Mouse (Mus musculus) embryonic facial prominence, embryonic 12.5 days (tissue): Measurements from ENCODE around the gene Hist4h4. TPM values are rescaled to one million over a fixed set of nuclear protein-coding genes. Genes with fewer than 3 reads are reported as not detected.
"Not testable (repeated sequence)": the region's sequence is repeated elsewhere in the genome, so short reads cannot be mapped to it uniquely, and the experiment has no call there.

ENCODE experiments used
- ATAC-seq: fragments of 200-750 bp; cut with Nextera tagmentation; 2 replicates; pipeline ENCODE4 v1.8.0; 2017; ENCODE audit not compliant: insufficient number of reproducible peaks, insufficient read depth, low FRiP score, low TSS enrichment
- H3K27ac ChIP-seq: fragments of 300-500 bp; sonication (generic); 2 replicates; pipeline ENCODE4 v1.5.1; 2016; ENCODE audit warnings: mild to moderate bottlenecking
- H3K27me3 ChIP-seq: fragments of 300-500 bp; sonication (generic); 2 replicates; pipeline ENCODE4 v1.6.1; 2016; ENCODE audit warnings: mild to moderate bottlenecking, moderate library complexity
- H3K36me3 ChIP-seq: fragments of 300-500 bp; sonication (generic); 2 replicates; pipeline ENCODE4 v1.6.1; 2016; ENCODE audit warnings: mild to moderate bottlenecking
- H3K4me1 ChIP-seq: fragments of 300-500 bp; sonication (generic); 2 replicates; pipeline ENCODE4 v1.6.1; 2016
- H3K4me2 ChIP-seq: fragments of 300-500 bp; sonication (generic); replicated peaks from 2 replicates; pipeline ENCODE4 v1.6.1; 2016; ENCODE audit warnings: mild to moderate bottlenecking, moderate library complexity
- H3K4me3 ChIP-seq: fragments of 300-500 bp; sonication (generic); 2 replicates; pipeline ENCODE4 v1.5.1; 2016; ENCODE audit warnings: mild to moderate bottlenecking
- H3K9ac ChIP-seq: fragments of 300-500 bp; sonication (generic); 2 replicates; pipeline ENCODE4 v1.6.1; 2016; ENCODE audit warnings: mild to moderate bottlenecking, moderate library complexity
- H3K9me3 ChIP-seq: fragments of 300-500 bp; sonication (generic); 2 replicates; pipeline ENCODE4 v1.6.1; 2016; ENCODE audit warnings: mild to moderate bottlenecking, moderate library complexity
- WGBS: fragments of 180-500 bp; shearing (Covaris S2); methylation state at CpG from one replicate; pipeline ENCODE4 v1.1.7; 2016; 5-methylcytosine and 5-hydroxymethylcytosine counted together
- polyA plus RNA-seq: library from polyadenylated mRNA; unstranded; fragments of >200 nt; fragmentation: Nextera tagmentation; extraction: Ambion mirVana; gene quantifications from 2 replicates; pipeline ENCODE4 v1.2.1, GENCODE M21; 2016

Gene Hist4h4
- polyA plus RNA-seq, 1 experiment from 2014 or later: 0.88 TPM

DNA sequence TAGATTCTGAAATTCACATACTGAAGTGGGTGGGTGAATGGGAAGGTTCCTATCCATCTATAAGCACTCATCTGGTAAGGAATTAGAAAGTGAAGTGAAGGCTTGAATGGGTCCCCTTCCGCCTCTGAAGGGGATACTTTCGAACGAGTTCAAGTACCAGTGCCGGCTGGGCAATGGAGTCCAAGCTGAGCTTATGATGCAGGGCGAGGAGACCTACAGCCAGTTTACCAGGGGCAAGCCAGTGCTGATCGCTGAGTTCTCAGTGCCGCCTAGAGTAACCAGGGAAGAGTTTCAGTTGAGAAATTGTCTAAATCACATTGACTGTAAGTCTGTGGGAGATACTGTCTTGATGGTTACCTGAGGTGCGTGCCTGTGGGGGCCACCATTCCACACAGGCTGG is 3.5 kb downstream of the Hist4h4 start:
- Histone ChIP-seq H3K27ac (no peak overlapping the region), H3K27me3 (no peaks in the 10 kb centered on the region), H3K9ac (no peak overlapping the region), H3K4me2 (no peak overlapping the region), H3K4me1 (0 out of 2 replicates have a peak, but pooled peaks cover 9% of the 10 kb centered on the region), H3K9me3 (no peaks in the 10 kb centered on the region), H3K36me3 (no peaks in the 10 kb centered on the region), H3K4me3 (no peak overlapping the region)
- WGBS: 90% methylated on average over 8 of the region's 8 CpGs
- no peak for ATAC-seq

- not testable (repeated sequence) for H3K27me3 ChIP-seq, ATAC-seq, H3K27ac ChIP-seq, H3K9me3 ChIP-seq, H3K4me3 ChIP-seq, H3K36me3 ChIP-seq, H3K9ac ChIP-seq, H3K4me2 ChIP-seq
- 87% methylated on average over 3 of the region's 3 CpGs for WGBS
- 0 out of 2 replicates have a peak, but pooled peaks cover 13% of the 10 kb centered on the region for H3K4me1 ChIP-seq
These were observed 6.1 kb downstream of the Hist4h4 start for GRCm38 (mm10) chr6:136797874-136798693.

DNA sequence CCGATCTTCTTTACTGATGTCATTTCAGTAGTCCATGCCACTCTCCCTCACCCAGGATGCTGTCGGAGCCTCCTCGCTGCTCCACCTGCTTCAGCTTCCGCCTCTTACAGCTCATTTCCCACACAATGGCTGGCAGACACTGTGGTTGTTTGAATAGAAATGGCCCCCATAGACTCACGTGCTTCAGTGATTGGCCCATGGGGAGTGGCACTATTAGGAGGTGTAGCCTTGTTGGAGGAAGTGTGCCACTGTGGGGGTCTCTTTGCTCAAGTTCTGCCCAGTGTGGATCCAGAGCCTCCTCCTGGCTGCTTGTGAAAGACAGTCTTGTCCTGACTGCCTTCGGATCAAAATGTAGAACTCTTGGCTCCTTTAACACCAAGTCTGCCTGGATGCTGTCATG is 8.4 kb downstream of the Hist4h4 start:
- H3K27me3 ChIP-seq: peaks cover 3% of the 10 kb centered on the region; the same call in 1 of the 2 replicates
- H3K9ac ChIP-seq: no peak overlapping the region
- WGBS: 55% methylated on average over 6 of the region's 6 CpGs
- no peak overlapping the region for H3K4me2 ChIP-seq
- 0 out of 2 replicates have a peak, but pooled peaks cover 12% of the 10 kb centered on the region for H3K4me1 ChIP-seq
- H3K4me3 ChIP-seq: no peak overlapping the region
- no peak for ATAC-seq
- no peaks in the 10 kb centered on the region for H3K9me3 ChIP-seq
- no peaks in the 10 kb centered on the region for H3K36me3 ChIP-seq
- H3K27ac ChIP-seq: no peak overlapping the region

DNA sequence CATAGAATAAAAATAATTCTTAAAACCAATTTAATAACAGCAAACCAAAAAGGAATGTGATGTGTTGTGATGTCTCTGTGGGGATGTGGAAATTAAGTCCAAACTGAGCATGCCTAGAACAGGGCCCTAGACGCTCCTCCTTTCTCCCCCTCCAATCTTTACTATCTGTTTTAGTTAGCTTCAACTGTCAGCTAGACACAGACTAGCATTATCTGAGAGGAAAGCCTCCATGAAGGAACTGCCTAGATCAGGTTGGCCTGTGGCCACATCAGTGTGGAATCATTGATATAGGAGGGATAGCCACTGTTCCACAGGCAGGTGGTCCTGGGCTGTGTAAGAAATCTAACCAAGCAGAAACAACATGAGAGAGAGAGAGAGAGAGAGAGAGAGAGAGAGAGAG is 9.1 kb downstream of the Hist4h4 start:
- Histone ChIP-seq H3K4me1 (0 out of 2 replicates have a peak, but pooled peaks cover 12% of the 10 kb centered on the region), H3K27me3 (peaks cover 3% of the 10 kb centered on the region; the same call in 1 of the 2 replicates), H3K4me3 (no peak overlapping the region), H3K36me3 (no peaks in the 10 kb centered on the region), H3K4me2 (no peak overlapping the region), H3K9me3 (no peaks in the 10 kb centered on the region), H3K9ac (no peak overlapping the region), H3K27ac (no peak overlapping the region)
- 53% methylated on average over 1 of the region's 1 CpGs for WGBS
- ATAC-seq: no peak

DNA sequence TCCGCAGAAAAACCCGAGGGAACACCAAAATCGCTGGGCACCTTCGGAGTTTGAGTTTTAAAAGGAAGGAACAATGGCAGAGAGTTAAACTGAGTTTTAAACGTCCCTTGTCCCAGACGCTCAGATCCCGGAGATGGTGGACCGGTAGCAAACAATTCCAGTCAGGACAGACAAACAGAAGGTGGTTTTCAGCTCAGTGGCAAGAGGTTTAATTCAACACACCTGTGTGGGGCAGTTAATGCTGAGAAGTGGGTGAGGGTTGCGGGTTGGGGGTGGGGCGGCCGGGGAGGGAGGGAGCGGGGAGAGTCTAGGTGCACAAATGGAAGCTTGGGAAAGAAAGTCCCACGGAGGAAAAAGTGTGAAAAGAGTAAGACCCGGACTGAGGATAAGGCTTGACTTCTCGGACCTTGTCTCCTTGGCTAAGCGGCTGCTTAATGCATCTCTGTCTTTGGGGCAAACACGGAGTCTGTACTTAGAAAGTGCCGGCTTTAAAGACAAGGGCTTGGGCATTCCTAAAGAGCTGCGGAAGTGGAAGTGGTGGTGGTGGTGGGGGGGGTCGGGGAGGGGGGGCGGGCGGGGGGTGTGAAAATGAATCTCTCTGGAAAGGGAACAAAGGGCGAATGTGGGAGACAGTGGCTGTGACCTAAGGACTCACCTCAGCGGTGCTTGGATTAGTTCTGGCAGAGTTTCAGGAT is 10.2 kb downstream of the Hist4h4 start:
- H3K27ac ChIP-seq: no peak overlapping the region
- ATAC-seq: no peak
- H3K9me3 ChIP-seq: no peaks in the 10 kb centered on the region
- H3K4me2 ChIP-seq: peak overlapping the region; percentile 77
- peaks cover 3% of the 10 kb centered on the region; the same call in 1 of the 2 replicates for H3K27me3 ChIP-seq
- H3K4me3 ChIP-seq: peak overlapping the region; percentile 38
- no peaks in the 10 kb centered on the region for H3K36me3 ChIP-seq
- under 1% methylated on average over 24 of the region's 24 CpGs for WGBS
- peak overlapping the region; percentile 36 for H3K9ac ChIP-seq
- H3K4me1 ChIP-seq: 0 out of 2 replicates have a peak, but pooled peaks cover 12% of the 10 kb centered on the region

DNA sequence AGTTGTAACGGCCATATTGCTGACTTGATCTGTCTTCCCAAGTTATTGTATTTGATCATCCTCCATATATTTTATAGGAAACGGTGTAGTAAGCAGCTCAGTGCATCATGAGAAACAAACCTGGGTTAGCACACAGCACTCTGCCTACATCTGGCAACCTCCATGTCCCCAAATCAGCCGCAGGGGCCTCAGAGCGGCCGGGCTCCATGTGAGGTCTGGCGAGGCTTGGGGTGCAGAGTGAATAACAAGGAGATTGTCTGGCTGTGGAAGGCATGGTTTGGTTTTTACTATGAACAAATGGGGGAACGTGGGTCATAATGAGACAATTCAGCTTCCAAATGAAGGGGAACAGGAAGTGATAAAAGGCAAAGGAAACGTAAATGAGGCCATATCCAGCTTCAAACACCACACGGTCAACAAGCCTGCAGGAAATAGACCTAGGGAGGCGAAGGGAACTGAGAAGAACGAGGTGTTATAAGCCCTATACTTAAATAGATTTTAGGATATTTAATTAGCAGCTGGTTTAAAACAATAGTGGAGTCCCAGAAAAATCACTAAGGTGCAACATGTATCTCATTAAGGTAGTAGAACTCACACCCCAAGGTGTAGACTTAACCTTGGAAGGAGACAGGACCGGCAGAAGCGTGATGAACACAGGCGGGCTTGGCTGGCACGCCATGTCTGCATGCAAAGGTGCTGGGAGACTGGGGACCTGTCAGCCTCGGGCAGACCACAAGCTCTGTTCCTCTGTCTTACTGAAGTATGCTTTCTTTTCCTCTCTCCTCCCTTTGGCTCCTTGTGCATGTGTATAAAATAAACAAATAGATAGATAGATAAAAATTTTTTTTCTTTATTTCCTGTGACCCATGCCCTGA is 11.1 kb downstream of the Hist4h4 start:
- no peak overlapping the region for H3K9ac ChIP-seq
- peak overlapping the region; percentile 38 for H3K4me3 ChIP-seq
- no peak for ATAC-seq
- H3K36me3 ChIP-seq: no peaks in the 10 kb centered on the region
- H3K9me3 ChIP-seq: no peaks in the 10 kb centered on the region
- peak overlapping the region; percentile 77 for H3K4me2 ChIP-seq
- no peak overlapping the region for H3K27ac ChIP-seq
- H3K27me3 ChIP-seq: peaks cover 3% of the 10 kb centered on the region; the same call in 1 of the 2 replicates
- 19% methylated on average over 16 of the region's 16 CpGs for WGBS
- H3K4me1 ChIP-seq: 0 out of 2 replicates have a peak, but pooled peaks cover 12% of the 10 kb centered on the region

DNA sequence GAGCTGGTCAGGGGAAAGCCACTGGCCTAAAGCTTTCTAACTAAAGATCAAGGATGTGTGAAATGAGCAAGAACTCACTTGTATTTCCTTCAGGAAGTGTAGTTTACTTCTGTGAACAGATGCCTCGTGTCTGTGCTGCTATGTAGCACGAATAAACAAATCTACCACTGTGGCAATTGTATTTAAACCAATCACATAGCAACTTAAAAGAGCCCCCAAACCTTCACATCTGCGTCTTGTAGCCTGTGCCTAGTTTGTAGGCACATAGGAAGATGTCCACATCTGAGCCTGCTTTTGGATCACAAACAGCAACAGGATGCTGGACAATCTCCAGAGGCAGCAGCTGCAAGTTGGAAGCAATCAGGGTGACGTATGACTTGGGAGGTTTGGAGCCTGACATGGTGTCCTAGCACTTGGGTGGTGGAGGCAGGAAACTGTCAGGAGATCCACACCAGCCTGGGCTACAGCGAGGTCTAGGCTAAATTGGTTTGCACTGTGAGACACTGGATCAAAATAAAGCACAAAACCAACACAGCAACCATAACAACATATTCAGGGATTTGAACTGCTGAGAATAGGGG is 14.7 kb downstream of the Hist4h4 start:
- 0 out of 2 replicates have a peak, but pooled peaks cover 12% of the 10 kb centered on the region for H3K4me1 ChIP-seq
- H3K4me2 ChIP-seq: no peak overlapping the region
- WGBS: 66% methylated on average over 5 of the region's 5 CpGs
- no peak overlapping the region for H3K9ac ChIP-seq
- no peak overlapping the region for H3K27ac ChIP-seq
- H3K36me3 ChIP-seq: no peaks in the 10 kb centered on the region
- no peaks in the 10 kb centered on the region for H3K9me3 ChIP-seq
- H3K4me3 ChIP-seq: no peak overlapping the region
- H3K27me3 ChIP-seq: peaks cover 3% of the 10 kb centered on the region; the same call in 1 of the 2 replicates
- ATAC-seq: no peak

GRCm38 (mm10) chr6:136782761-136783160 is 21.5 kb downstream of the Hist4h4 start:
- H3K27ac ChIP-seq: no peak overlapping the region
- ATAC-seq: no peak
- no peaks in the 10 kb centered on the region for H3K36me3 ChIP-seq
- 74% methylated on average over 9 of the region's 9 CpGs for WGBS
- no peaks in the 10 kb centered on the region for H3K27me3 ChIP-seq
- H3K4me1 ChIP-seq: no peaks in the 10 kb centered on the region
- no peak overlapping the region for H3K4me2 ChIP-seq
- H3K4me3 ChIP-seq: no peak overlapping the region
- H3K9me3 ChIP-seq: no peaks in the 10 kb centered on the region
- no peak overlapping the region for H3K9ac ChIP-seq

GRCm38 (mm10) chr6:136782146-136782545 is 22.1 kb downstream of the Hist4h4 start:
- no peaks in the 10 kb centered on the region for H3K36me3 ChIP-seq
- H3K9me3 ChIP-seq: no peaks in the 10 kb centered on the region
- no peaks in the 10 kb centered on the region for H3K27me3 ChIP-seq
- H3K9ac ChIP-seq: no peak overlapping the region
- H3K27ac ChIP-seq: no peak overlapping the region
- no peak overlapping the region for H3K4me3 ChIP-seq
- no peak for ATAC-seq
- 88% methylated on average over 12 of the region's 12 CpGs for whole genome bisulfite sequencing
- H3K4me1 ChIP-seq: no peaks in the 10 kb centered on the region
- H3K4me2 ChIP-seq: no peak overlapping the region

DNA sequence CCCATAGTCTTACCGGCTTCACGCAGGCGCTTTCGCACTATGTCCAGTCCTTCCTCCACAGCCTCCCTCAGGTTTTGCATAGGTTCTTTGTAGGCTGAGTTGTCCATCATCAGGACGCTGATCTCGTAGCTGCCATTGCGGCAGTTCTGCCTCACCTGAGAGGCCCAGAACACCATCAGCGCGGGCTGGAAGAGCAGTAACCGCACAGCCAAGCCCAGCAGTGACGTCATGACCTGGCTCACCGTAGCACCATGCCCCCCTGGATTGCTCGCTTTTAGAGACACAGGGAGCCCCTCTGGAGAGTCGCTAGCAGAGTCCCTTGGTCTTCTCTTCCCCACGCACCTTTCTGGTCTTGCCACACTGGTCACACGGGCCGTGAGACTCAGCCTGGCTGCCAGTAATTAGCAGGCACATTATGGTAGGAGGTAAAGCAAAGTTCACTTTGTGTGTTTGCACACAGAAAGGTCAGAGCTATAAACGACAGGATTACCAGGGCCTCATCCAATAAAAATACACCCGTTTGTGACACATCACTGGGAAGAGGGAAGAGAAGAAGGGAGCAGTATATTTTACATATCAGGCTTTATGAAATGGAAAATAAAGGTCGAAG is 22.7 kb downstream of the Hist4h4 start, which contains the start of gene Gucy2c:
TSS of gene Gucy2c (minus strand) at position 389 of the 610 bp plus-strand sequence.
- H3K36me3 ChIP-seq: no peaks in the 10 kb centered on the region
- no peak within 1 kb of the TSS for H3K9ac ChIP-seq
- H3K4me1 ChIP-seq: no peaks in the 10 kb centered on the region
- no peak for ATAC-seq
- H3K9me3 ChIP-seq: no peaks in the 10 kb centered on the region
- H3K4me3 ChIP-seq: no peak within 1 kb of the TSS
- H3K27ac ChIP-seq: no peak within 1 kb of the TSS
- WGBS: 79% methylated on average over 20 of the region's 20 CpGs
- H3K4me2 ChIP-seq: no peak within 1 kb of the TSS
- H3K27me3 ChIP-seq: no peaks in the 10 kb centered on the region
